Mouse (Mus musculus): Measurements from ENCODE around the gene Vangl2.

GRCm38 (mm10) chr1:172018336-172019311, 9.6 kb downstream of the Vangl2 start:
- TF ChIP-seq POLR2A (IDR thresholded peaks at IDR 0.05; ENCODE audit: insufficient read depth, low read depth, low read length) = no peak
- TF ChIP-seq CTCF (IDR thresholded peaks at IDR 0.05; ENCODE audit: insufficient read depth, low read depth, low read length) = no peak

All from olfactory bulb, adult 2 months (tissue).